Mouse (Mus musculus) cortical plate, adult 2 months (tissue): ENCODE data around the gene Rps26.
A peak's percentile ranks its signal among the peaks of the same experiment; 100 is the strongest.

Experiments
- CTCF ChIP-seq: fragments of 200-500 bp; IDR thresholded peaks from 2 replicates; pipeline ENCODE4 v1.5.1; 2011; ENCODE audit warnings: mild to moderate bottlenecking, control low read depth, low read length; ENCODE audit not compliant: insufficient read depth; ENCODE audit errors: extremely low read depth
- POLR2A ChIP-seq: fragments of 200-500 bp; IDR thresholded peaks from 2 replicates; pipeline ENCODE4 v1.6.1; 2011; ENCODE audit warnings: mild to moderate bottlenecking, low read length, control low read depth; ENCODE audit not compliant: insufficient read depth; ENCODE audit errors: extremely low read depth

- no peak for TF ChIP-seq CTCF
- TF ChIP-seq POLR2A: 0 out of 2 replicates have a peak, but pooled peaks have one; percentile 20
Observed at GRCm38 (mm10) chr10:128646139-128647089, 19.9 kb upstream of the Rps26 start.
